Mouse (Mus musculus): ENCODE measurements around the gene Sltm.
"Not testable (repeated sequence)": the region's sequence is repeated elsewhere in the genome, so short reads cannot be mapped to it uniquely, and the experiment has no call there.

Gene Sltm

GRCm38 (mm10) chr9:70542305-70543041 lies at the start of gene Sltm:
TSS of gene Sltm (plus strand) at chr9:70542754.
- peak; percentile 100 for DNase-seq

- DNase-seq: no peak
These were observed 49.5 kb upstream of the Sltm start for GRCm38 (mm10) chr9:70493038-70493437.

GRCm38 (mm10) chr9:70496990-70497389 lies 45.6 kb upstream of the Sltm start:
- no peak for DNase-seq

- DNase-seq: no peak
These were observed 40.1 kb upstream of the Sltm start for GRCm38 (mm10) chr9:70502284-70503014.

- DNase-seq: peak; percentile 74
These were observed 39.4 kb upstream of the Sltm start for GRCm38 (mm10) chr9:70503015-70503603.

- peak; percentile 97 for DNase-seq
These were observed 38.9 kb upstream of the Sltm start, which contains the start of gene Rnf111 for GRCm38 (mm10) chr9:70503626-70504041. TSS of gene Rnf111 (minus strand) at chr9:70503725.

GRCm38 (mm10) chr9:70506186-70506585 lies 36.4 kb upstream of the Sltm start:
- DNase-seq: no peak

- DNase-seq: no peak
These were observed 35.8 kb upstream of the Sltm start for GRCm38 (mm10) chr9:70506787-70507186.

GRCm38 (mm10) chr9:70509906-70510525 lies 32.5 kb upstream of the Sltm start:
- peak; percentile 30 for DNase-seq

- peak; percentile 23 for DNase-seq
These were observed 31.5 kb upstream of the Sltm start for GRCm38 (mm10) chr9:70510998-70511583.

GRCm38 (mm10) chr9:70511681-70512080 lies 30.9 kb upstream of the Sltm start:
- DNase-seq: no peak

- no peak for DNase-seq
These were observed 21.9 kb upstream of the Sltm start for GRCm38 (mm10) chr9:70520651-70521050.

- DNase-seq: no peak
These were observed 18.7 kb upstream of the Sltm start for GRCm38 (mm10) chr9:70523813-70524212.

- DNase-seq: no peak
These were observed 18.2 kb upstream of the Sltm start for GRCm38 (mm10) chr9:70524366-70524765.

GRCm38 (mm10) chr9:70533328-70533727 lies 9.2 kb upstream of the Sltm start:
- DNase-seq: no peak

GRCm38 (mm10) chr9:70541584-70541983 lies 970 bp upstream of the Sltm start:
- DNase-seq: no peak

- peak; percentile 65 for DNase-seq
These were observed 710 bp downstream of the Sltm start for GRCm38 (mm10) chr9:70543048-70543880.

GRCm38 (mm10) chr9:70543985-70544384 lies 1.4 kb downstream of the Sltm start:
- DNase-seq: peak; percentile 14

GRCm38 (mm10) chr9:70544831-70545230 lies 2.3 kb downstream of the Sltm start:
- no peak for DNase-seq

GRCm38 (mm10) chr9:70546576-70546975 lies 4.0 kb downstream of the Sltm start:
- DNase-seq: not testable (repeated sequence)

GRCm38 (mm10) chr9:70548304-70548703 lies 5.8 kb downstream of the Sltm start:
- no peak for DNase-seq

- no peak for DNase-seq
These were observed 9.0 kb downstream of the Sltm start for GRCm38 (mm10) chr9:70551524-70551923.

All from lung, postnatal 14 days (tissue).